In genomic region chr1:124332294-124332693, GRCm38 (mm10) we compare ENCODE assay signal across 17 mouse cellular contexts.
DNase-seq lines count a peak whose midpoint lies in the region; ATAC-seq and TF ChIP-seq lines count a peak whose summit lies in the region.
"Had no signal": no experiment of that assay in that cellular context is flagged by ENCODE, and none has a peak within 500 bp of the region (broad histone marks: within the 10 kb centered on the region; RNA-seq: fewer than 3 reads in every experiment).

No protein-coding gene starts in this region.

- 75% methylated on average over 3 of the region's 3 CpGs for WGBS in embryonic facial prominence, embryonic 11.5 days
- 83% methylated on average over 3 of the region's 3 CpGs for WGBS in embryonic facial prominence, embryonic 10.5 days
- 67% methylated on average over 3 of the region's 3 CpGs for WGBS in heart, embryonic 11.5 days (ENCODE audit: insufficient replicate concordance)

- H3K4me2 ChIP-seq in embryonic facial prominence, embryonic 11.5 days (ENCODE audit: low read depth, low read length), result no peak overlapping the region
- H3K4me2 ChIP-seq in heart, embryonic 11.5 days, result no peak overlapping the region
- H3K4me2 ChIP-seq: intestine, embryonic 15.5 days; limb, embryonic 13.5 days had no signal

- H3K4me1 ChIP-seq in embryonic facial prominence, embryonic 11.5 days (ENCODE audit: control insufficient read depth, insufficient read depth, low read length), result no peaks in the 10 kb centered on the region
- H3K4me1 ChIP-seq in embryonic facial prominence, embryonic 10.5 days, result no peaks in the 10 kb centered on the region
- H3K4me1 ChIP-seq in heart, embryonic 11.5 days (ENCODE audit: control insufficient read depth, insufficient read depth, low read length), result no peaks in the 10 kb centered on the region
- H3K4me1 ChIP-seq: intestine, embryonic 15.5 days; limb, embryonic 13.5 days had no signal

- no peak for DNase-seq in embryonic facial prominence, embryonic 11.5 days (ENCODE audit: low spot score)
- DNase-seq in embryonic facial prominence, embryonic 10.5 days (ENCODE audit: low spot score), result no peak
- DNase-seq in layer of hippocampus, adult 2 months (ENCODE audit: low spot score in 2 of 2), result no peak
- no peak for DNase-seq in layer of hippocampus, adult 9-10 months (ENCODE audit: low spot score)
- DNase-seq in right cerebral cortex, adult 18-20 months, result peak; percentile 9
- no peak for DNase-seq in right cerebral cortex, postnatal 4 days
- no peak for DNase-seq in gastrocnemius, postnatal 10 days
- DNase-seq: adrenal gland, postnatal 14 days; cerebellum, postnatal 10 days; heart, adult 2 months; heart, postnatal 10 days; kidney, postnatal 10 days; layer of hippocampus, postnatal 36 days; thymus, postnatal 4 days had no signal

- peak; percentile 28 for TF ChIP-seq CTCF in layer of hippocampus, adult 2 months (conservative IDR thresholded peaks at IDR 0.05)

- peak; percentile 83 for ATAC-seq in embryonic facial prominence, embryonic 11.5 days (replicated peaks; ENCODE audit: insufficient number of reproducible peaks, low FRiP score, low TSS enrichment, low read depth)
- no peak; the same call in 1 of the 2 replicates for ATAC-seq in heart, embryonic 11.5 days (replicated peaks; ENCODE audit: insufficient number of reproducible peaks, low FRiP score, low TSS enrichment)
- ATAC-seq: intestine, embryonic 15.5 days had no signal

- H3K9ac ChIP-seq in embryonic facial prominence, embryonic 11.5 days (replicated peaks; ENCODE audit: low read length), result no peak overlapping the region
- no peak overlapping the region for H3K9ac ChIP-seq in heart, embryonic 11.5 days (ENCODE audit: low read depth, low read length)
- H3K9ac ChIP-seq: intestine, embryonic 15.5 days; limb, embryonic 13.5 days had no signal

- H3K4me3 ChIP-seq in embryonic facial prominence, embryonic 11.5 days (ENCODE audit: low read depth, low read length), result no peak overlapping the region
- no peak overlapping the region for H3K4me3 ChIP-seq in embryonic facial prominence, embryonic 10.5 days
- no peak overlapping the region for H3K4me3 ChIP-seq in layer of hippocampus, adult 2 months
- no peak overlapping the region for H3K4me3 ChIP-seq in heart, embryonic 11.5 days (ENCODE audit: low read depth, low read length)
- H3K4me3 ChIP-seq: heart, adult 2 months; intestine, embryonic 15.5 days; limb, embryonic 13.5 days had no signal

- H3K36me3 ChIP-seq in embryonic facial prominence, embryonic 11.5 days (replicated peaks; ENCODE audit: control insufficient read depth, insufficient read depth, low read depth, low read length), result no peaks in the 10 kb centered on the region
- H3K36me3 ChIP-seq in embryonic facial prominence, embryonic 10.5 days (replicated peaks), result no peaks in the 10 kb centered on the region
- no peaks in the 10 kb centered on the region for H3K36me3 ChIP-seq in heart, embryonic 11.5 days (ENCODE audit: control insufficient read depth, insufficient read depth, low read length)
- H3K36me3 ChIP-seq: intestine, embryonic 15.5 days; limb, embryonic 13.5 days had no signal

- no peaks in the 10 kb centered on the region for H3K27me3 ChIP-seq in embryonic facial prominence, embryonic 11.5 days (ENCODE audit: control insufficient read depth, insufficient read depth, low read length)
- no peaks in the 10 kb centered on the region for H3K27me3 ChIP-seq in embryonic facial prominence, embryonic 10.5 days (replicated peaks; ENCODE audit: low read depth, poor library complexity, severe bottlenecking)
- no peaks in the 10 kb centered on the region for H3K27me3 ChIP-seq in heart, embryonic 11.5 days (ENCODE audit: control insufficient read depth, insufficient read depth, low read length)
- H3K27me3 ChIP-seq: intestine, embryonic 15.5 days; limb, embryonic 13.5 days had no signal

- H3K27ac ChIP-seq in embryonic facial prominence, embryonic 11.5 days (replicated peaks; ENCODE audit: low read depth, low read length), result no peak overlapping the region
- H3K27ac ChIP-seq in embryonic facial prominence, embryonic 10.5 days (replicated peaks), result no peak overlapping the region
- no peak overlapping the region for H3K27ac ChIP-seq in layer of hippocampus, adult 2 months
- H3K27ac ChIP-seq in heart, embryonic 11.5 days (ENCODE audit: low read depth, low read length), result no peak overlapping the region
- H3K27ac ChIP-seq: heart, adult 2 months; intestine, embryonic 15.5 days; limb, embryonic 13.5 days had no signal

- H3K9me3 ChIP-seq in embryonic facial prominence, embryonic 11.5 days (replicated peaks; ENCODE audit: control insufficient read depth, low read length), result no peaks in the 10 kb centered on the region
- H3K9me3 ChIP-seq in embryonic facial prominence, embryonic 10.5 days, result no peaks in the 10 kb centered on the region
- no peaks in the 10 kb centered on the region for H3K9me3 ChIP-seq in heart, embryonic 11.5 days (replicated peaks; ENCODE audit: control insufficient read depth, low read length)
- H3K9me3 ChIP-seq: intestine, embryonic 15.5 days; limb, embryonic 13.5 days had no signal
